Mouse (Mus musculus): ENCODE results near the gene Plk4.
"Not testable (repeated sequence)": the region's sequence is repeated elsewhere in the genome, so short reads cannot be mapped to it uniquely, and the experiment has no call there.

Gene Plk4

DNA sequence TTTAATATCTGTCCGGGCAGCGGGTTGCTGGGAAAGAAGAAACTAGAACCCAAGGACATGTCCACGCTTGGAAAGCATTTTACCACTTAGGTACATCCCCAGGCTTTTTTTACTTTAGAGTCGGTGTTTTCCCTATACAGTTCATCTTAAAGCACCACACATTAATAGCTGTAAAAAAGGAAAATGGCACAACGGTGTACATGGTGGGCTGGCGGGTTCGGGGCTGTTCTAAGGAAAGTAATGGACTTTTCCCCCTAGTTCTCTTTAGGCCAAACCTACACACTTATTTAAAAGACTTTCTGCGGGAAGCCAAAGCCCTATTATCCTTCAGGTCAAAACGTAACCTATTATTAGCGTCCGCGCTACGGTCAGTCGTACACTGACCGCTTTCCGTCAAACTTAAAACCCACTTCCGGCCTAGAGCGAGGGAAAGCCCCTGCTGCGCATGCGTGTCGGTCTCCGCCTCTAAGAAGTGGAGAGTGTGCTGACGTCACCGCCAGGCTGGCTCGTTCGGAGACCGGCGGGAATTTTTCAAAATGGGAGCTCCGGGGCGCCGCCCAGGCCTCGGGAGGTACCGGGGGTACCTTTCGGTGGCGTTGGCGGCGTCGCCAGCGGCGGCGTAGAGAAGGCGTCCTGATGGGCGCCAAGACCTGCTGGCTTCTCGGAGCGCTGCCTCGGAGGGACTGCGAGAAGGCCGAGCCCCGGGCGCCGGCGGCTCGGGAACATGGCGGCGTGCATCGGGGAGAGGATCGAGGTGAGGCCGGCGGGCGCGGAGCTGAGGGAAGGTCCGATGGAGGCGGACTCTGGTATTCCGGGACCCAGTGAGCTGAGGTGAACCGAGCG lies at the start of gene Plk4:
TSS of gene Plk4 (plus strand) at position 490 of the 843 bp plus-strand sequence.
- peak; percentile 98 for DNase-seq

DNA sequence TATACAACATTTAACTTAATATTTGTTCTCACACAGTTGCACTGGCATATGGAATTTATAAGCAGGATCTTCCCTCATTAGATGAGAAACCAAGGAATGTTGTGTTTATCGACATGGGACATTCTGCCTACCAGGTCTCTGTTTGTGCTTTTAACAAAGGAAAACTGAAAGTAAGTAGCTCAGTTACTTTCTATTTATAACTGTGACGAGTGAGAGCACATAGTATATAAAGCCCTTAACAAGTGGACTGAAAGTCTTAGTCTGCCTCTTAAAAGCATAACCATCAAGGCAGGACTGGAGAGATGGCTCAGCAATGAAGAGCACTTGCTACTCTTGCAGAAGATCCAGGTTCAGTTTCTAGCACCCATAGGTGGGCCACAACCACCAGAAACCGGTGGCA lies 39.1 kb upstream of the Plk4 start:
- DNase-seq = no peak

DNA sequence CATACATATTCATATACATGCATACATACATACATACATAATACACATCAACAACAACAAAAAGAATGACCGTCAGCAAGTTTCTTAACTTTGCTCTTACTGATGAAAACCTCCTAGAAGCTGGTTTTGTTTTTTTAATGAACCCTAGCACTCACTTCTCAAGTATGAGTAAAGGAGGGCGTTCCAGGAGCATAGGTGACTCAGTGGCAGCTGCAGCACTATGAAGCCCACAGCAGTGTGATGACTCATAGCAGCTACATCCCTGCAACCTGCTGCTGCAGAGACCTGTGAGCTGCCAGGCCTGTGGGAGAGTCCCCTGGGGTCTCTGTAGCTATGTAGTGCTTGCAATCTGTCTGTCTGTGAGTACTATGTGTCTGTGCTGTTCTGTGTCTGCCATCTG lies 38.5 kb upstream of the Plk4 start:
- no peak for DNase-seq

DNA sequence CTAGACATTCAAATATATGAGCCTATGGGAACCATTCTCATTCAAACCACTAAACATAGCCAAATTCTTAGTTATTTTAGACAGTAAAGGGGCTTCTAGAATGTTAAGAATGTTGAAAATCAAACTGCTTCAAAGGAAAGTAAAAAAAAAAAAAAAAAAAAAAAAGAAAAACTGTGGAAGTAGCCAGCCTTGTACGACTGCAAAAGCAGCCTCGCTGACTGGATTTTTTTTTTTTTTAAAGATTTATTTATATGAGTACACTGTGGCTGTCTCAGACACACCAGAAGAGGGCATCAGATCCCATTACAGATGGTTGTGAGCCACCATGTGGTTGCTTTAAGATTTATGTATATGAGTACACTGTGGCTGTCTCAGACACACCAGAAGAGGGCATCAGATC lies 6.0 kb upstream of the Plk4 start:
- DNase-seq = no peak

DNA sequence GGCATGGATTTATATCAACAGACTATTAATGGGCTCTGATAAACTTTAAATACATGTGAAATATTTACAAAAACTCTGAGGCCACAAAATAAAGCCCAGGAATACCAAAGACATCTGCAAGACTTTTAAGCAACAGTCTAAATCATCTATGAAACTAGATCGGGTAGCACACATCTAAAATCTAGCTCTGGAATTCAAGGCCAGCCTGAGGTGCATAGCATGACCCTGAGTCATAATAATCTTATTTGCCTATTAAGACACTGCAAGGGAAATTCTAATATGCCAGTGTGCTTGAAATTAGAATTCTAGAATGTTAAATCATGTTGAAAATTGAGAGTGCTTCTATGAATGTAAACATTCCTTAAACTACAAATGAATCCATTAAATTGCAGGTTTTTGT lies 1.8 kb upstream of the Plk4 start:
- DNase-seq = no peak

DNA sequence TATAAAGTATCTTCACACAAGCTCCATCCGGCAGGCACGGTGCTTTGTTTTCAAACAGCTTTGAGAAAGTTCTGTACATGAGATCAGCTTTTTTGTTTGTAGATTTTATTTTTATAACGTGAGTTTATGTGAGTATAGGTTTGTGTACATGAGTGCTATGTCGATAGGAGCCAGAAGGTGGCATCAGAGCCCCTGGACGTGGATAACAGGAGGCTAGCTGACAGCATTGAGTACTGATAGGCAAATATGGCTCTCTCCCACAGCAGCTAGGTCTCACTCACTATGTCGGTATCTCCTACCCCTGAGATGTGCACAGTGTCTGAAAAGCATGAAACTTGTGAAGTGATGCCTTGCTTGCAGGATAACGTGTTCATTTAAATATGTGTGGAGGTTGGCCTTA lies 1.3 kb upstream of the Plk4 start:
- peak; percentile 63 for DNase-seq

DNA sequence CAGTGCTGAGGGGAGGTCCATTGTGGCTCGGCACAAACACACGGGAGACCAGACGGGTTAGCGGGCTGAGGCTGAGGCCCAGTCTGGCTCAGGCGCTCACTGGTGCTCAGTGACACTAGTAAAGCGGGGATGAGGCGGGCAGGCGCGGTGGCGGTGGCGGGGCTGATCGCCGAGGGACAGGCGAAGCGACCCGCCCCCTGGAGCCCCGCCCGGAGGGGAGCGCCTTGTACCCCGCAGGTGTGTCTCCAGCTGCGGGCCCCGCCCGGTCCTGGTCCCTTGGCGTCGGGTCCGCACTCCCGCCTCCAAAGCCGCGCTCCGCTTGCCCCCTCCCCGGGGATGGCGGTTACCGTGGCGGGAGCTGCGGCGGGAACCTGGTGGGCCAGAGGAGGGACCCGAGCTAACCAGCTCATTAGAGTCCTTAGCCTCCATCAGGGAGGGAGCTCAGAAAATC lies 579 bp downstream of the Plk4 start:
- DNase-seq = peak; percentile 43

DNA sequence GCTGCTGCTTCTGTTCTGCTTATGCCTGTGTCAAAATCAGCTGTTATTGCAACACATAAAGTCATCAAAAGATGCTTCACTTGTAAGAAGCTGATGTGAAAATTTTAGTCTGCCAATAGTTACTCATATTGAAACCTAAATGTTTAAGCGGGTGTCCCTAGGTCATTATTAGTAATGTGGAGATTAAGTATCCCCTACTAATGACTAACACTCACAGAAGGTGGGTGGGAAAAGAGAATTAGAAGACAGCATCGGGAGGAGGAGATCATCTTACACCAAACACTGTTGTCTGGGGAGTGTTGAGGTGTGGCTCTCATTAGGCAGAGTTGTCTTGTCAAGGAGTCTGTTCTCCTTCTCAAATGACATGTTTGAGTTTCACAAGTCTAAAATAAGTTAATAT lies 7.1 kb downstream of the Plk4 start:
- no peak for DNase-seq

DNA sequence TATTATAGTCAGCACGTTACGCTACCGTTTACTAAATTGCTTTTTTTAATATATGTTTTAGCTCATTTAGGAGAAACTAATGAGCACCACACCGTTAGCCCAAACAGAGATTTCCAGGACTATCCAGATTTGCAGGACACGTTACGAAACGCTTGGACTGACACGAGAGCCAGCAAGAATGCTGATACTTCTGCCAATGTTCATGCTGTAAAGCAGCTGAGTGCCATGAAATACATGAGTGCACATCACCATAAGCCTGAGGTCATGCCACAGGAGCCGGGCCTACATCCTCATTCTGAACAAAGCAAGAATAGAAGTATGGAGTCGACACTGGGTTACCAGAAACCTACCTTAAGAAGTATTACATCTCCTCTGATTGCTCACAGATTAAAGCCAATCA lies 8.9 kb downstream of the Plk4 start:
- no peak for DNase-seq

DNA sequence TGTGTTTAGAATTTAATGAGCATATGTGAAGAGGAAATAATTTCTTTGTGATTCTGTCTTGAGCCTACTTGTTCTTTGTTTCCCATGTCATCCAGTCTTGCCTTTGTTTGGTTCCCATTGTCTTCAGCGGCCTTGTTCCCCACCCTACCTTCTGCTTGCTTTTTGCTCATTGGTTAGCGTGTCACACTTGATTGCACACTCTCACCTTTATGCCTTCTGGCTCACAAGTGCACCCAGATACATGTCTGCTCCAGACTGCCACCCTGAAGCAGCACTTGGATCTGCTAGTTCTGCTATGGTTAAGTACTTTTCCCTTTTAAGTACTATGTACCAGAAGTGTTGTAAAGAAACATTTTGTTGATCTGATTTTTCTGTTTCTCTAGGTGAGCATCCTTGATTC lies 10.1 kb downstream of the Plk4 start:
- DNase-seq = no peak

DNA sequence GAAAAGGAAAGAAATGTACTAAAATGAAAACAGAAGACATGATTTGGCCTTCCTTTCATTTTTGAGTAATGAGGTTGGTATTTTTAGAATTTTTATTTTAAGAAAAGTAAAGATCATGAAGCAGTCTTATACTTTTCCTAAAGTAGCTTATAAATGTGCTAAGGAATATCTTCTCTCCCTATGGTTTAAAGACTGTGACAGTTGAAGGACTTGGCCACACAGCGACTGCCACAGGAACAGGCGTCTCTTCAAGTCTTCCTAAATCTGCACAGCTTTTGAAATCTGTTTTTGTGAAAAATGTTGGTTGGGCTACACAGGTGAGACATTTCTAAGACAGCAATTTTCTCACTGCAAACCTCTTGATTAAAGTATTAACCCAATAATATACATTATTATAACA lies 13.5 kb downstream of the Plk4 start:
- DNase-seq = no peak

DNA sequence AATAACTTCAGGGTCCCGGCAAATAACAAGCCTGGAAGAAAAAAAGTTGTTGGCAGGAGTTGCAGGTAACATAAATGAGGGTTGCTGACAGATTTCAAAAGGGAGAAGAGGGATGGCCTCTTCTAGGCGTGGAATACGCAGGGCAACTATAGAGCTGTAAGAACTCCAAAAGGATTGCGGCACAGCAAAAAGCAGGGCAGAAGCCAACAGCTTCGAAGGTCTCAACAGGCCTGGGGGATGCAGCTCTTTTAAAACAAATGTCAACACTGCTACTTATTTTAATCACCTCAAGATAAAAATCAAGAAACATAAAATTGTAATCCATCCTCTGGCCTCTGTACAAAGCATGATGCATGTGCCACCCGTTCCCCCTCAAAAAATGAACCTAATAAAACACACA lies 45.7 kb downstream of the Plk4 start:
- not testable (repeated sequence) for DNase-seq

DNA sequence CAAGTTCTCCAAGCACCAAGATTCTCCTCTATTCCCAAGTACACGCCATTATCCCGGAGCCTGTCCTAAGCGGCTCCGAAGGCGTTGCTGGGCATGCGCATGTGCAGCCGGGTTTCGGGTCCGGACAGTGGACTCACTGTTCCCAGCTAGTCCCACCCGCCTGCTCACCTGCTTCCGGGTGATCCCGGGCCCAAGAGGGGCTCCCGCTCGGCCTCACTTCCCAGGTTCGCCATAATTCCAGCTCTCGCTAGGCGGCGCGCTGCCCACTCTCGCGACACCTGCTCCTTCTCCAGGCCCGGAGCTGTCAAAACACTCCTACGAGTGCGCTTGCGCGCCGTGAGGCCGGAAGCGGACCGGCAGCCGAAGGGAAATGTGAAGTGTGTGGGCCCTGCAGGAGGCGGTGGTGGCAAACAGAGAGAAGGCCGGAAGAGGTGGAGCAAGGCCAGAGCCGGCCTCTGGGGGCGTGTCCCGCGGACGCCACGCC lies 46.7 kb downstream of the Plk4 start, which contains the start of gene Mfsd8:
TSS of gene Mfsd8 (minus strand) at position 414 of the 484 bp plus-strand sequence.
- peak; percentile 98 for DNase-seq

DNA sequence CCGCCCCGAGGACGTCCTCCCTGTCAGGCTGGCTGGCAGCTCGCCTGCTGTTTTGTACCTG lies 47.0 kb downstream of the Plk4 start, which contains the start of gene Abhd18:
TSS of gene Abhd18 (plus strand) at position 14 of the 61 bp plus-strand sequence.
- DNase-seq = not testable (repeated sequence)

DNA sequence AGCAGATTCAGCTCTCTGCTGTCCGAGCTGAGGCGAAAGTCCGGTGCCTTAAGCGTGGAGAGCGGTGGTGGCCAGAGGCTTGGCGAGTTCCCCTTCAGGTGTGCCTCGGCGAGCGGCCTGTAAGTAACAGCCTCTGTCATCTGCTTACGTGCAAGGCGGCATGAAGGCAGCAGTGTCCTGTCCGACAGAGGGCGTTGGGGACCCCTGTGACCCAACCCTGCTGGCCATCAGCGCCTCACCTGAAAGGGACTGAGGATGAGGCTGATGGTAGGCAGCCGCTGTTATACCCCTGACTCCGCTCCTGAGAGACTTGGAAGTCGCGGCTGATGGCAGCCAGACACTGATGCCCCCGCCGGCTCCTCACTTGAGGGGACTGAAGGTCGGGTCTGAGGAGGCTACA lies 47.2 kb downstream of the Plk4 start:
- peak; percentile 61 for DNase-seq

DNA sequence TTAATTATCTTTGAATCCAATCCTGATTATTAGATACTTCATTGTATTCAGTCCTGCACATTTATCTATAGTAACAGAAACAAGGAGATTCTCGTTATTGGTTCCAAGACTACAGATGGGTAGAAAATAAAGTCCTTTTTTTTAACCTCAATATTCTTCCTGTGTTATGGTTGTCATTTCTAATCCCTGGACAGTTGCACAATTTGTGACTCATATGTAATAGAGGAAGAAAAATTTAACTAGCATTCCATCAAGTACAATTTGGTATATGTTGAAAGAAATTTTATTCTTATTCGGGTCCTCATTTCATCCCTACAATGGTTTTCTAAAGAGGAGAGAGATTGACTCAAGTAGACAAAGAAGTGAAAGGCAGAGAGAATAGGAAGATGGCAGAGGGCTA lies 48.1 kb downstream of the Plk4 start:
- DNase-seq = not testable (repeated sequence)

DNA sequence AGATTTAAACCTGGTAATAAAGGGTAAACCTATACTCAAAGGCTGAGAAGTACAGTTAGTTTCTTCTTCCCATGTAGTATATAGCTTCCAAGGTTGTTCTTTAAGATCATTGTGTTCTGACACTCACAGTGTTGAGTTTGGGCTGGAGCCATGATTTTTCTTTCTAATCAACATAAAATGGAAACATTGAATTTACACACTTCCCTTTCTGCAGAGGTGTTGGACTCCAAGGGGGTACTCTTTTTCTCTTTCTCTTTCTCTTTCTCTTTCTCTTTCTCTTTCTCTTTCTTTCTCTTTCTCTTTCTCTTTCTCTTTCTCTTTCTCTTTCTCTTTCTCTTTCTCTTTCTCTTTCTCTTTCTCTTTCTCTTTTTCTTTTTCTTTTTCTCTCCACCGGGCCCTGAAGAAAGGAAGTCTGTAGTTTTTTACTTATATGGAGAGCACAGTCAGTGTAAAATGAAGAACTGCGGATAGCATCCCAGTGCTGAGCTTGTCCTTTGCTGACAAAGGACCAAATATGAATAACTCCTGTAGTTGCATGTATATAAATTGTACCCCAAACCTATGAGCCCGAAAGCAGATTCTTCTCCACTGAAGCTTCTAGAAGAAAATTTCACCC lies 53.4 kb downstream of the Plk4 start:
- not testable (repeated sequence) for DNase-seq

Measured in lung, postnatal 10 days (tissue).